Mouse (Mus musculus) brain, embryonic 14.5 days (tissue): ENCODE measurements at regions not wholly inside any gene's neighbourhood (a gene's known extent, or its start where the extent isn't known, plus 50 kb on each side); places are given as distances from the start of the nearest gene placed in this dataset.
"Not testable (repeated sequence)": the region's sequence is repeated elsewhere in the genome, so short reads cannot be mapped to it uniquely, and the experiment has no call there.

ENCODE experiments used
- CTCF ChIP-seq: fragments of 200-500 bp; IDR thresholded peaks from 2 replicates; pipeline ENCODE4 v1.5.1; 2012; ENCODE audit warnings: inconsistent platforms, mild to moderate bottlenecking, moderate library complexity, borderline replicate concordance; ENCODE audit not compliant: insufficient read depth, insufficient read length; ENCODE audit errors: extremely low read depth
- POLR2A ChIP-seq: fragments of 200-500 bp; IDR thresholded peaks from 2 replicates; pipeline ENCODE4 v1.6.1; 2012; ENCODE audit warnings: mild to moderate bottlenecking, inconsistent platforms, borderline replicate concordance; ENCODE audit not compliant: poor library complexity, insufficient read depth, insufficient read length, severe bottlenecking; ENCODE audit errors: extremely low read depth

- not testable (repeated sequence) for TF ChIP-seq CTCF, POLR2A
Measured at GRCm38 (mm10) chr17:9066633-9067032, 78.5 kb downstream of the 1700010I14Rik start.
